Mouse (Mus musculus) ovary, adult 10 weeks (tissue): Measurements from ENCODE around the gene Pcgf5. TPM values are rescaled to one million over a fixed set of nuclear protein-coding genes. Genes with fewer than 3 reads are reported as not detected.

ENCODE experiments used
- polyA plus RNA-seq: library from polyadenylated mRNA; stranded (reverse); fragments of 350-450 nt; fragmentation: Illumina TruSeq; extraction: RNeasy Lipid Tissue Mini Kit (QIAGEN cat#74804); gene quantifications from one replicate; pipeline ENCODE4 v1.2.3, GENCODE M21; 2014

The Pcgf5 gene
- polyA plus RNA-seq = 38.8 TPM

GRCm38 (mm10) chr19:36348161-36348800, at the start of gene Pcgf5:
Gene Pcgf5, plus strand, starts transcription at chr19:36348309.

Other genes with a start within 250 kb of the Pcgf5 start
- not detected for gene Ankrd1, start 228.2 kb upstream of the Pcgf5 start, polyA plus RNA-seq
- gene Hectd2, start 206.3 kb downstream of the Pcgf5 start, polyA plus RNA-seq = 6.4 TPM